Mouse (Mus musculus) CH12.LX (cell line): Measurements from ENCODE around the gene Cd99l2. TPM values are rescaled to one million over a fixed set of nuclear protein-coding genes. Genes with fewer than 3 reads are reported as not detected.
"Not testable (repeated sequence)": the region's sequence is repeated elsewhere in the genome, so short reads cannot be mapped to it uniquely, and the experiment has no call there.

Source experiments
- DNase-seq: peaks from one replicate; pipeline ENCODE4 v3.0.0-alpha.2; 2013; ENCODE audit errors: extremely low read depth
- H3K27ac ChIP-seq: 2 replicates; pipeline ENCODE4 v1.5.1; 2012; ENCODE audit warnings: low read depth, mild to moderate bottlenecking, control low read depth, moderate library complexity; ENCODE audit not compliant: insufficient read depth
- H3K27me3 ChIP-seq: replicated peaks from 2 replicates; pipeline ENCODE3; 2012; ENCODE audit warnings: inconsistent platforms
- H3K36me3 ChIP-seq, 2 experiments: replicated peaks in 1 of 2; 2 replicates each; pipeline versions ENCODE3 to v1.6.1; 2012; ENCODE audit warnings: inconsistent platforms in 1 of 2, low read length in 1 of 2, mild to moderate bottlenecking in 1 of 2, mixed read lengths in 1 of 2, moderate library complexity in 1 of 2; ENCODE audit not compliant: control insufficient read depth in 1 of 2, insufficient read depth in 1 of 2
- H3K4me1 ChIP-seq, 2 experiments: 2 replicates each; pipeline ENCODE4 v1.6.1; 2012; ENCODE audit warnings: inconsistent platforms in 1 of 2, moderate library complexity in 1 of 2; ENCODE audit not compliant: insufficient read depth in 2 of 2, control insufficient read depth in 1 of 2
- H3K4me2 ChIP-seq: 2 replicates; pipeline ENCODE4 v1.6.1; 2012; ENCODE audit warnings: low read depth, mild to moderate bottlenecking, control low read depth; ENCODE audit not compliant: poor library complexity, insufficient read depth, severe bottlenecking
- H3K4me3 ChIP-seq, 3 experiments: fragments of 150-350 bp in 1 of 3; sonication (generic) in 1 of 3; replicated peaks in 1 of 3; 2 replicates each; pipeline versions ENCODE3 to v1.5.1; 2011 to 2012; ENCODE audit warnings: low read depth in 2 of 3, low read length in 2 of 3, mild to moderate bottlenecking in 2 of 3, moderate library complexity in 2 of 3, control low read depth in 1 of 3, improper control_type of control experiment in 1 of 3, inconsistent platforms in 1 of 3, mixed read lengths in 1 of 3; ENCODE audit not compliant: poor library complexity in 1 of 3
- H3K79me2 ChIP-seq: replicated peaks from 2 replicates; pipeline ENCODE4 v1.6.1; 2012; ENCODE audit warnings: mild to moderate bottlenecking, moderate library complexity; ENCODE audit not compliant: control insufficient read depth, poor library complexity, insufficient read depth, severe bottlenecking; ENCODE audit errors: extremely low read depth
- H3K9ac ChIP-seq: 2 replicates; pipeline ENCODE4 v1.6.1; 2012; ENCODE audit warnings: low read depth, mild to moderate bottlenecking, control low read depth, moderate library complexity; ENCODE audit not compliant: insufficient read depth
- H3K9me3 ChIP-seq: replicated peaks from 2 replicates; pipeline ENCODE3; 2012; ENCODE audit warnings: low read length, inconsistent platforms, mixed read lengths
- BHLHE40 ChIP-seq: IDR thresholded peaks from 2 replicates; pipeline ENCODE4 v1.6.1; 2011; ENCODE audit warnings: mild to moderate bottlenecking, low read depth, low read length, improper control_type of control experiment
- CHD2 ChIP-seq: IDR thresholded peaks from 2 replicates; pipeline ENCODE4 v1.6.1; 2011; ENCODE audit warnings: low read length, improper control_type of control experiment
- HCFC1 ChIP-seq: IDR thresholded peaks from 2 replicates; pipeline ENCODE4 v1.6.1; 2012; ENCODE audit warnings: low read depth, mild to moderate bottlenecking, inconsistent platforms, low read length, improper control_type of control experiment
- IRF4 ChIP-seq: IDR thresholded peaks from 2 replicates; pipeline ENCODE4 v1.6.1; 2014; ENCODE audit warnings: low read depth, mild to moderate bottlenecking, inconsistent platforms, low read length, improper control_type of control experiment
- JUN ChIP-seq: IDR thresholded peaks from 2 replicates; pipeline ENCODE4 v1.6.1; 2011; ENCODE audit warnings: low read depth, mild to moderate bottlenecking, low read length, improper control_type of control experiment, moderate library complexity; ENCODE audit not compliant: insufficient read depth
- JUND ChIP-seq: conservative IDR thresholded peaks from 2 replicates; pipeline ENCODE4 v1.6.1; 2011; ENCODE audit warnings: low read depth, low read length, improper control_type of control experiment
- MAFK ChIP-seq: IDR thresholded peaks from 2 replicates; pipeline ENCODE4 v1.6.1; 2011; ENCODE audit warnings: low read length, improper control_type of control experiment; ENCODE audit not compliant: insufficient replicate concordance
- MAX ChIP-seq: IDR thresholded peaks from 2 replicates; pipeline ENCODE4 v1.6.1; 2011; ENCODE audit warnings: low read length, improper control_type of control experiment
- MXI1 ChIP-seq: IDR thresholded peaks from 2 replicates; pipeline ENCODE4 v1.6.1; 2011; ENCODE audit warnings: mild to moderate bottlenecking, low read depth, low read length, improper control_type of control experiment
- NRF1 ChIP-seq: IDR thresholded peaks from 2 replicates; pipeline ENCODE4 v1.6.1; 2014; ENCODE audit warnings: low read depth, mild to moderate bottlenecking, inconsistent platforms, low read length, improper control_type of control experiment, moderate library complexity
- PAX5 ChIP-seq: IDR thresholded peaks from 2 replicates; pipeline ENCODE4 v1.6.1; 2012; ENCODE audit warnings: low read length, inconsistent platforms, mixed read lengths
- POLR2AphosphoS2 ChIP-seq: IDR thresholded peaks from 2 replicates; pipeline ENCODE4 v1.6.1; 2011; ENCODE audit warnings: low read depth, low read length, improper control_type of control experiment
- SIN3A ChIP-seq: IDR thresholded peaks from 2 replicates; pipeline ENCODE4 v1.6.1; 2012; ENCODE audit warnings: low read length, improper control_type of control experiment, inconsistent platforms
- USF1 ChIP-seq: IDR thresholded peaks from 2 replicates; pipeline ENCODE4 v1.6.1; 2014; ENCODE audit warnings: low read depth, mild to moderate bottlenecking, inconsistent platforms, low read length, improper control_type of control experiment
- ZC3H11A ChIP-seq: IDR thresholded peaks from 2 replicates; pipeline ENCODE4 v1.6.1; 2012; ENCODE audit warnings: low read depth, mild to moderate bottlenecking, inconsistent platforms, low read length, improper control_type of control experiment
- ZKSCAN1 ChIP-seq: IDR thresholded peaks from 2 replicates; pipeline ENCODE4 v1.6.1; 2012; ENCODE audit warnings: low read depth, inconsistent platforms, low read length, improper control_type of control experiment, borderline replicate concordance
- dilution Hi-C: fragments of 300-500 bp; cut with MboI; formaldehyde crosslinking; loops from 2 replicates; pipeline ENCODE4 v1.14.3; 2020; ENCODE audit warnings: low sequenced_read_pairs; ENCODE audit not compliant: extremely low pct_unique_long_range_greater_than_20kb, extremely low pct_ligation_motif_present
- in situ Hi-C: fragments of 300-500 bp; cut with MboI; formaldehyde crosslinking; loops from 3 replicates; pipeline ENCODE4 v1.14.3; 2019; ENCODE audit warnings: low sequenced_read_pairs, low pct_ligation_motif_present, low pct_unique_long_range_greater_than_20kb, mixed read lengths
- polyA plus RNA-seq: library from polyadenylated mRNA; unstranded; fragments of >175 nt; gene quantifications from 2 replicates; pipeline ENCODE4 v1.2.1, GENCODE M21; 2012; ENCODE audit warnings: low read depth; ENCODE audit not compliant: insufficient read length
- total RNA-seq, 2 experiments: library from RNA; depleted of rRNA; stranded (reverse); fragments of 300-350 nt in 1 of 2; fragments of >200 nt in 1 of 2; gene quantifications; 2 replicates each; pipeline ENCODE4 v1.2.3; 2012 to 2014

Gene Cd99l2
- total and polyA plus RNA-seq, 3 experiments, result 9.9 to 13.7 (median 10.4) TPM

DNA sequence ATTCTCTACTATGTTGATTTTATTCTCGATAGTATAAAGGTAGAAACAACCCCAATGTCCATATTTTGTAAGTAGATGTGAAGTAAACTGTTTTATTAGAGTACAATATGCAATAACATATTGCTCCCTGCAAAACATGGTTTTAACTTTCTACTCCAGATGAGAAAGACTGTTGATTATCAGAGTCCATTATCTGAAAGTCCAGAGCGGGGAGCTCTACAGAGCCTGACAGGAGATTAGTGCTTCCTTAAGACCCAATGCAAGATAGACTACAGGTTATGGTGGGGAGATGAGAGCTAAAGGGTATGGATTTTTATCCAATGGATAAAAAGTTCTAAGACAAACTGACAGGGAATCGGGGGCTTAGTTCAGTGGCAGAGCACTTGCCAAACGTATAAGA lies 26.6 kb upstream of the Cd99l2 start:
- H3K9me3 ChIP-seq, result no peaks in the 10 kb centered on the region
- no peaks in the 10 kb centered on the region for H3K36me3 ChIP-seq
- H3K27ac ChIP-seq, result no peak overlapping the region
- TF ChIP-seq MXI1 (no peak), BHLHE40 (no peak), JUN (no peak), ZC3H11A (no peak), POLR2AphosphoS2 (no peak), PAX5 (no peak), MAFK (no peak), USF1 (no peak), NRF1 (no peak), SIN3A (no peak), MAX (no peak), HCFC1 (no peak), JUND (no peak), ZKSCAN1 (no peak)
- no peak overlapping the region for H3K9ac ChIP-seq
- dilution Hi-C loops (no loop called here), in situ Hi-C loops (no loop called here)
- peaks cover 0 to 10% of the 10 kb centered on the region in 2 experiments; a peak in 2 of 4 replicates for H3K4me1 ChIP-seq
- no peak for DNase-seq
- no peaks in the 10 kb centered on the region for H3K27me3 ChIP-seq
- no peaks in the 10 kb centered on the region for H3K79me2 ChIP-seq
- H3K4me3 ChIP-seq, result no peak overlapping the region
- H3K4me2 ChIP-seq, result no peak overlapping the region

- H3K4me2 ChIP-seq, H3K27me3 ChIP-seq, H3K4me3 ChIP-seq, H3K4me1 ChIP-seq, DNase-seq, H3K79me2 ChIP-seq, in situ Hi-C loops, dilution Hi-C loops, H3K36me3 ChIP-seq, H3K9ac ChIP-seq, H3K9me3 ChIP-seq, H3K27ac ChIP-seq: not testable (repeated sequence)
Measured at GRCm38 (mm10) chrX:71506591-71506990, 13.9 kb upstream of the Cd99l2 start.

DNA sequence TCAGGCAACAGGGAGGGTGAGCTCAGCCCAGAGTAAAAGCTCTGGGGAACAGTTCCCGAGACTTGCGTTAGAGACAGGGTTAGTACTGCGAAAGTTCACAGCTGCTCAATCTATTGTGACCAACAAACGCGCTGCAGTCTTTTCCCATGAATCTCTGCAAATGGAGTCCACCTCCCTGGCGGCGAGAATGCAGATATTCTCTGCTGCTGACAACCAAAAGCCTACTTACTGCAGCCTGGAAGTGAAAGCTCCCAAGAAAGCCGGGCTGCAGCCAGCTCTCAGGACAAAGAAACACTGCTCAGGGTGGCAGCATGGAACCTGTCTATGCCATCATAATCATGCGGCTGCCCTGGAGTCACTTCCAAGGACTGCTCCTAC lies 619 bp upstream of the Cd99l2 start:
- Histone ChIP-seq H3K27ac (no peak overlapping the region), H3K27me3 (no peaks in the 10 kb centered on the region), H3K36me3 (no peaks in the 10 kb centered on the region), H3K79me2 (no peaks in the 10 kb centered on the region), H3K9me3 (no peaks in the 10 kb centered on the region), H3K4me3 (peak overlapping the region; percentile 30 to 71 (median 55)), H3K9ac (no peak overlapping the region; the same call in 1 of the 2 replicates), H3K4me1 (peaks cover 4 to 29% of the 10 kb centered on the region in 2 experiments; a peak in 3 of 4 replicates), H3K4me2 (peak overlapping the region; percentile 51)
- dilution Hi-C loops, result no loop called here
- TF ChIP-seq IRF4, result no peak
- TF ChIP-seq MAX, result no peak
- no peak for TF ChIP-seq SIN3A
- no peak for TF ChIP-seq CHD2
- DNase-seq, result no peak
- in situ Hi-C loops, result loop anchor here (10.0 kb wide), 1 partner anchor 68 kb away; no protein-coding TSS in a partner anchor
